Mouse (Mus musculus): ENCODE measurements at regions not wholly inside any gene's neighbourhood (a gene's known extent, or its start where the extent isn't known, plus 50 kb on each side); places are given as distances from the start of the nearest gene placed in this dataset.

DNA sequence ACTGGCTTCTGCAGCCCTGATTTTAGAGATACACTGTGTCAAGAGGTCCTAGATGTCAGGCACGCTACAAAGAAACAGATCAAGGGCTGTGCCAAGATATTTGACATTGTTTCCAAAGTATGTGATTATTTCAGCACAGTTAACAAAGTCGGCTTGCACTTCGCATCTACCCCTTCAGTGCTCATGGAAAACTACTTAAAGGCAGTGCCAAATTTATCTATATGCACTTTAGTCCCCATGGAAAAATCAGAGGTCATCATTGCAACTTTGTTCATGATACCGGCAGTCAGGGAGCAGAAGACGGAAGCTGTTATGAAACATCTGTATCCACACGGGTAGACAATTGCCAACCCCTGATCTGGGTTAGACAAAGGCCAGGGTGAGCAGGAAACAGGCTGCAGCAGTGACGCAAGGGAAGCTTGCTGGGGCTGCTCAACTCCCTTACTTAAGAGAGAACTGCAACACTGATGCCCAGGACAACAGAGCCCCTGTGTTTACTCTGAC lies 143.2 kb downstream of the Plk2 start:
- intact Hi-C loops (cut with DNase I): loop anchor here (2.0 to 10.0 kb wide), 5 partner anchors 21 to 429 kb away; no protein-coding TSS in a partner anchor
- peak; percentile 42 to 58 for DNase-seq

GRCm38 (mm10) chr13:110540543-110541265 lies 145.9 kb downstream of the Plk2 start:
- no peak for DNase-seq
- intact Hi-C loops (cut with DNase I): no loop called here

GRCm38 (mm10) chr13:110541288-110542148 lies 146.7 kb downstream of the Plk2 start:
- intact Hi-C loops (cut with DNase I): no loop called here

GRCm38 (mm10) chr13:110542303-110543065 lies 147.6 kb downstream of the Plk2 start:
- no peak for DNase-seq
- intact Hi-C loops (cut with DNase I): no loop called here

More at GRCm38 (mm10) chr13:110541288-110542148, 146.7 kb downstream of the Plk2 start:
- DNase-seq: no peak

DNA sequence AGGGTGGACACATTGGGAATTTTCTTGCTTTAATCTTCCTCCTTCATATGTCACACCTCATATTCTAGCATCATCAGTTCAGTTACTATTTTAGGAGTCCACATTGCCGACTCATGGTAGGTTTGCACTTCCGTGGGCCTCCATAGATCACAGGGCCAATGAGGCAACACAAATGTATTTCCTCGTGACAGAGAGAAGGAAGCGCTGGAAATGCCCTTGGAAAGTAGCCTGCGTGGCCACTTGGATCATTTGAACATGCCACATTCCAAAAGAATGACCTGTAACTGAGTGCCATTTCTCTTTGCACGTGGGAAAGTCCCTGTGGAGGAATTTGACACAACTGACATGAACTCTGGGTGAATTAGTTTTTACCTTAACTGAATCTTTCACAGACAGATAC lies 150.6 kb downstream of the Plk2 start:
- intact Hi-C loops (cut with DNase I): no loop called here
- no peak for DNase-seq

DNA sequence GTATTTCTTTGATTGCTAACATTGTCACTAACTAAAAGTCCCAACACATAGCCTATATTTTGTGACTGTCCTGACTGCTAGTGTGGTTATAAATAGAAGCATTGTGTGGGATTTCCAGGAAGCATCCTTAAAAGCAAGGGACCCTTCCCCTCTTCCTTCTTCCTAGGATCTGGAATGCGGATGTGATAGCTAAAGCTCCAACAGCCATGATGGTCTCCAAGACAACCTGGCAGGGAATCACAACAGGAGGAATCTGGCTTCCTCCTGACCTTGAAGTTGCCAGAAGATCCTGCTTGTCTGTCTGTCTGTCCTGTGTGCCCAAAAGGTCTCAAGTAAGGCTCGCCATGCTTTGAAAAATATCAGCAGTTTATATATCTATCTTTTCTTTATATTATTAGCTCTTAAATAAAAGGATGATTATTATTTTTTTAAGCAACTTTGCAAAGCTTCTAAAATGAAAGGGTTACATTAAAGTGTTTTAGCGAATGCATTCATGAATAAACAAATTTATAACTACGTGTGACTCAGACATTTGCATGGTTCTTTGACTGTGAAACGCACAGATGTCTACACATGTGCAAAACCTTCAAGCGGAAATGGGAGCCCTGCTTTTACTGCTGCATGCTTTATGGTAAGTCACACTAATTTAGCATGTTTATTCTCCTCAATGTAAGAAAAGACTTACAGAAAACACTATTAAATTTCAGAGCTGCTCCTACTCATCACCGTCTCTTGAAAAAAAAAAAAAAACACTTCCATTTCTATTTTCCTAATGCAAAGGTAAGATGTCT lies 160.9 kb downstream of the Plk2 start:
- no peak for DNase-seq
- intact Hi-C loops (cut with DNase I): loop anchor here (1.0 to 5.0 kb wide), 2 partner anchors 21 to 347 kb away; no protein-coding TSS in a partner anchor

DNA sequence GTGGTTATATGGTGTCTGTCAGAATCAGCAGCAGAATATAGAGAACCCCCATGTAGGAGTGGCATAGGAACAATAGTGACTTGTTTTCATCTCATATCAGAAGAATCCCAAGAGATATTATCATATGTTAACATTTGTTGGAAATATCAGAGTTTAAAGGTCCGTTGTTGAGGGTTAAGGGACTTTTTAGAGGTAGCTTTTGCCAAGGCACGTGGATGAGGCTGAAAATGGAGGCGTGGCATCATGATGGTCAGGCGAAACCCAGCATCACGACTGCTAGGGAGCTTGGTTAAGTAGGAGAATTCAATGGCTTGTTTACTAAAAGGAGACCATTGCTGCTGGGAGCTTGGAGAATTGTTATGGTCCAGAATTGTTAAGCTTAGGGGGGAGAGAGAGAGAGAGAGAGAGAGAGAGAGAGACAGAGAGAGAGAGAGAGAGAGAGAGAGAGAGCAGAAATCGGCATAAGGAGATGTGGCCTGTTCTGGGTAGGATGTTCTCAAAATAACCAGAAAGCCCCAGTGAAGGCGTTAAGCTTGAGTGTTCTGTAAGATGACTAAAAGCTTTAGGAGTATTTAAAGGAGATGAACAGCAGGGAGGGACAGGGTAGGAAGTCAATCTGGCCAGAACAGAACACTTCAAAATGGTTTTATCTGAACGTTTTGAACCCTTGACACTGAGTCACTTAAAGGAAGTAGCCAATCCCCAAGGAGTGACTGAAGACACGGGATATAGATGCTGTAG lies 161.7 kb downstream of the Plk2 start:
- intact Hi-C loops (cut with DNase I): loop anchor here (5.0 kb wide), 1 partner anchor 346 kb away; no protein-coding TSS in a partner anchor
- no peak for DNase-seq

DNA sequence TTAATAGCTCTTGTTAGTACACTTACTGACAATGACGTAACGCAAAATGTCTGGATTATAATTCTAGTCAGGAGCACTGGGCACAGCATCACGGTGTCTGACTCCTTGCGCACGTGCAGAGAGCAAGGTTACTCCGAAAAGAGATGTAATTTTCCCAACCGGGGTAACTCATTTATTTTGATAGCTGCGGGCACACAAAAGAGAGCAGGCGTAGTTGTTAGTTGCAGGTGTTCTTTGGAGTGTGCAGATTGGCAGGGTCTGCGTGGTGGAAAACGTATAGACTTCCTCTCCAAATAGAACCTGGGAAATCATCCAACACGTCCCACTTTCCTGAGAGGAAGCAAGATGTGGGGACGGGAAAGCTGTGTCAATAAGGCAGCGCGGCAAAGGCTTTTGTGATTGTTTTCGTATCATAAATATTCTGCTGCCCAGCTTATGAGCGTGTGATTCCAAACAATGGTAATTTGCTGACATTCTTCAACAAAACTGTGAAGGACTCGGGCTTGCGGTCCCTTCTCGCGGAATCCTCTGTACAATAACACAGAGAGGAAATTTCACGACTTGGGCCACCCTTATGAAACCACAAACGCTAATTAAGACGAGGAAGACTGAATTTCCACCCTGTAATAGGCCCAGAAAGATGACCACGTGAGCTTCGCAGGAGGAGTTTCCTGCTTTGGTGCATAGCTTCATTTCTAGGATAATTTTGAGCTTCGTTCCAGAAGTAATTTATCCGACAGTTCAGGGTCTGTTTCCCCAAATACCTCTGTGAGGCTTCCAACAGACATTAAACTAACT lies 163.3 kb downstream of the Plk2 start:
- DNase-seq: peak in 1 of 2 experiments; percentile 21
- intact Hi-C loops (cut with DNase I): loop anchor here (1.0 to 5.0 kb wide), 3 partner anchors 19 to 344 kb away; no protein-coding TSS in a partner anchor

- peak in 1 of 2 experiments; percentile 19 for DNase-seq
Measured at GRCm38 (mm10) chr13:110560566-110560965, 165.7 kb downstream of the Plk2 start.

GRCm38 (mm10) chr13:110562499-110562898 lies 167.7 kb downstream of the Plk2 start:
- intact Hi-C loops (cut with DNase I): loop anchor here (5.0 kb wide), 1 partner anchor 185 kb away; no protein-coding TSS in a partner anchor
- no peak for DNase-seq

More at GRCm38 (mm10) chr13:110560566-110560965, 165.7 kb downstream of the Plk2 start:
- intact Hi-C loops (cut with DNase I): loop anchor here (2.0 to 5.0 kb wide), 2 partner anchors 122 to 187 kb away; no protein-coding TSS in a partner anchor

DNA sequence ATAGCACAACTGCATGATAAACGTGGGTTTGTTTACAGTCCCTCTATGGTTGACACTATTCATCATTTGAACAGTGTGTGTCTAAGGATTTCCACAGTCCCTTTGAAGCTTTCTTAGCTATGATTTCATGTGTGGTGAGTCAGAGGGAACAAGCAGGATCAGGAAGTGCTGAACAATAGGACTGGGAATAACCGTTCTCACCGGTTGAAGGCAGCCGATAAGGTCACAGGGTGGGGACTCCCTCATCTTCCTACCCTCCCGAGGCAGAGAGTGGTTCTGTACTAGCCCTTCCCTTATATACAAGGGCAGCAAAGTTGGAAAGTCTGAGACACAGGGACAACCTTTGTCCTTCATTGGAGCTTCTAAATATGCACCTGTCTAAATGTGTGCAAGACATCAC lies 168.1 kb downstream of the Plk2 start:
- DNase-seq: peak in 1 of 2 experiments; percentile 26
- intact Hi-C loops (cut with DNase I): loop anchor here (5.0 kb wide), 1 partner anchor 184 kb away; no protein-coding TSS in a partner anchor

GRCm38 (mm10) chr13:110563967-110564366 lies 169.1 kb downstream of the Plk2 start:
- DNase-seq: no peak

DNA sequence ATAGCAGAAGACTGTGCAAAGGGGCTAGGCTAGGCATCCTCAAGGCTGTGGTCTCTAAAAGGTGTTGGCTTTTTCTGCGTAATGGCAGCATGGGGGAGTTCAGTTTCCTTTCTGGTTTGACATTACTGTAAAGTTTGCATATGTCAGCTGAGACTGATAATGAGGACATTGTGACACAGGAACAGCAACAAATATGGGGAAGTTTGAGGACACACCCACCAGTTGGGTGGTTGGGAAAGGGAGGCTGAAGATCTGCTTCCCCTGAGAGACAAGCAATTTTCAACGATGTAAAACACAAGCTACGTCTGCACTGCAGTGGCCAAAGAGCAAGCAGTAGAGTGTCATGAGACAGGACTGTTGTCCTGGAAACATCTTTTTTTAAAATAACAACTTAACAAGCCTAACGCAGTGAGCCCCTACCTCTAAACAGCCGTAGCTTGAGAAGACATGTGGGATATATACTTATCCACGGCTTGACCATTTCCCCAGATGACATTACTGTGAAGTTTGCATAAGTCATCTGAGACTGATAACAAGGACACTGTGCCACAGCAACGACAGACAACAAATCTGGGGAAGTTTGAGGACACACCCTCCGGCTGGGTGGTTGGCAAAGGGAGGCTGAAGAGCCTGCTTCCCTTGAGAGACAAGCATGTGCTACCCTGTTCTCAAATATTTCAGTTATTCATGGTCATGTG lies 173.8 kb downstream of the Plk2 start:
- intact Hi-C loops (cut with DNase I): no loop called here
- DNase-seq: no peak

More at GRCm38 (mm10) chr13:110563967-110564366, 169.1 kb downstream of the Plk2 start:
- intact Hi-C loops (cut with DNase I): loop anchor here (5.0 kb wide), 1 partner anchor 183 kb away; no protein-coding TSS in a partner anchor

DNA sequence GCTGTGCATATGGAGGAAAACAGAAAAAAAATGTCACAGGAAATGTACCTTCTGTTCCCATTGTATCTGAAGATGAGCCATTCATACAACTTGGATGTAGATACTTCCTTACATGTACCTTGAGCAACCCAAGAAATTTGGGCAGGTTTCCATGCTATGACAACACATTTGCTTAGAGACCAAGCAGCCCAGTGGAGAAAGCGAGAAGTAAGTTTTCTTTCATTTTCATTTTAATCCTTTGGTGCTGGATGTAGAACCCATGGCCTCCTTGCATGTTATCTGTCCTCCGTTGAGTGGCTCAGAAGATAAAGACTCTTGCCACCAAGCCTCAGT lies 174.3 kb downstream of the Plk2 start:
- DNase-seq: no peak
- intact Hi-C loops (cut with DNase I): no loop called here

- intact Hi-C loops (cut with DNase I): no loop called here
- DNase-seq: no peak
Measured at GRCm38 (mm10) chr13:110570386-110570785, 175.5 kb downstream of the Plk2 start.

DNA sequence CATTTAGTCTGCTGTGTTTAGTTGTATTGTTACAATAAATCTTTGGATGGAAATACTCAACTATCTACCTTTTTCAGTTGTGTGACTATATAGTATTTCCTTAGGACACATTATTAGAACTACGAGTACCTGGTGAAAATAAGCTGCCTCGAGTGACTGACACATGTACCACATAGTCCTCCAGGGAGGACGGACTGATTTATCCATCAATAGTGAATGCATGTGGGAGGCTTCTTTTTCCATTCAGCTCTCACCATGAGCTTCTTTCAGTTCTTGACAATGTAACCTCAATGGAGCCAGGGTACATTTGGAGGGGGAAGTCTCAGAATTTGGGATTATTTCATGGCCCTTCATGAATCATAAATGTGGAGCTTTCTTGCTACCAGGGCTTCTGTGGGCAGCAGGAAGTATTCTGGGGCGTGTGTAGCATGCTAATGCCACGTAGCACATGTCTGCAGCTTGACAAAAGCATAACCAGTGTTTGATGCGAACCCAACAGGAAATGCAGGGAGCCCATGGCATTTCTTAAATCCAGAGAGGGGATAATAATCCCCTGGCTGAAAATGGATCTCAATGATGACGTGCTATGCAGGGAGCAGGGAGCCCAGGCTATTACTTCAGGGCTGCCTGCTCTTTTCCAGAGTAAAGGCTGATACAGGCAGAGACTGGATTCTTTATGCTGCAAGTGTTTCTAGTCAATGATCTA lies 178.7 kb downstream of the Plk2 start:
- no peak for DNase-seq
- intact Hi-C loops (cut with DNase I): no loop called here
